Mouse (Mus musculus) heart, postnatal 14 days (tissue): ENCODE data around the gene Man1b1. TPM values are rescaled to one million over a fixed set of nuclear protein-coding genes. Genes with fewer than 3 reads are reported as not detected.

Source experiments
- DNase-seq, 2 experiments: peaks; one replicate each; pipeline ENCODE4 v3.0.0; 2021 to 2022
- intact Hi-C: fragments of 180-260 bp; cut with DNase I; formaldehyde crosslinking; loops from one replicate; pipeline ENCODE4 v1.15.1; 2025
- long read RNA-seq, 2 experiments: library from polyadenylated mRNA; stranded (forward); transcript quantifications; one replicate each; pipeline ENCODE4 v2.0.0; 2021
- total RNA-seq, 2 experiments: library from RNA; stranded (reverse); gene quantifications; 2 replicates each; pipeline ENCODE4 v1.2.3; 2021

The Man1b1 gene
- total RNA-seq = 10 to 100 TPM; 22.1 to 22.2 TPM
- long read RNA-seq, experiment 1, transcript Man1b1-201 (13 exons, 3,755 nt) = major isoform, 24 of 35 reads
- long read RNA-seq, experiment 1, partial matches to known transcripts = 4 of 35 reads
- long read RNA-seq, experiment 1, other reads (novel, unspliced or antisense) = 7 of 35 reads
- long read RNA-seq, experiment 2, transcript Man1b1-201 (13 exons, 3,755 nt) = major isoform, 17 of 23 reads
- long read RNA-seq, experiment 2, partial matches to known transcripts = 0 of 23 reads
- long read RNA-seq, experiment 2, other reads (novel, unspliced or antisense) = 6 of 23 reads

DNA sequence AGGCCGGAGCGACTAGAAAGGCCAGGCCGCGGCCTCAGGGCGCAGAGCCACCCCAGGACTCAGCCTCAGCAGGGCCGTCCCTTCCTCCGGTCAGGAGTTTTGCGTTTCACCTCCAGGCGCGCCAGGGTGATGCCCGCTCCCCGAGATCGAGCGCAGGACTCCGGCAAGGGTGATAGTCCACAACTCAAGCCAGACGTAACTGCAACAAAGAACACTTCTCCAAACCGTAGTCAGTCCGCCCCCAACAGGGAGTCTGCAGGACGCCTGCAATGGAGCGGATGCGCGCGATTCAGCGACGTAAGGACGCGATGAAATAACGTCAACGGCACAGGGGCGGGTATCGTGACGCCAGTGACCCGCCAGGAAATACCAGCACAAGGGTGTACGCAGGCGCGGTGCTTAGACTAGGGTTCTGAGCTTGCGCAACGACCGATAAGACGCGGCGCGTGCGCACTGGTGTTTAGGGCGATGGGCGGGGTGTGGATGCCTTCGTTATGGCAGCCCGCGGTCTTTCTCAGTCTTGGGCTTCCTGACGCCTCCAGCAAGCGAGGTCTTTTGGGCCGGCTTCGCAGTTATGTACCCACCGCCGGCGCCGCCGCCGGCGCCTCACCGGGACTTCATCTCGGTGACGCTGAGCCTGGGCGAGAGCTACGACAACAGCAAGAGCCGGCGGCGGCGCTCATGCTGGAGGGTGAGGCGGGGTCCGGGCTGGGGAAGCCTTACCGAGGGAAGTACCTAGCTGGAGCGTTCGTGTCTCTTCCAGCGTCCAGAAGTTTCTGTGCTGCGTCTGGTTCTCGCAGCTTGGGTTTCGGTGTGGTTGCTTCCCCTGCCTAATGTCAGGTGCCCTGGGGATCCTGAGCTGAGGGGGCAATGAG lies at the start of gene Man1b1:
Man1b1 (plus strand) TSS at position 53 of the 875 bp plus-strand sequence.
- intact Hi-C loops = loop anchor here (5.0 kb wide), 2 partner anchors 55 to 135 kb away; partner anchors contain the start of gene Tor4a

DNA sequence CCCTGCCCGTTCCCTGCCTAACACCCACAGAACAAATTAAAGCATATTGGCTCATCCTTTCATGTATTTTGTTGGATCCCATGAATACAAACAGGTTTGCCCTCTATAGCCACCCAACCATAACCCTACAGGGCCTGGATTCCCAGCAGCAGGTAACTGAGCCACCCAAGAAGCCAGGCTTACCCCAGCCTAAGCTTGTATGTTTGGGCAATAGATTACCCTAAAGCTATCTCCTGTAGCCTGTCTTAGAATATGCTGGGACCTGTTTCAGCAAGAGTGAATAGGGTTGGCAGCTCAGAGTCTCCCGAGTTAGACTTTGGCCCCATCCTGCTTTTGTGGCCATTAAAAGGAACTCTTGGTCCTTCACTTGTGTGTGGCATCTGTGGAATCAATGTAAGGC lies 46.6 kb upstream of the Man1b1 start:
- intact Hi-C loops = no loop called here
- DNase-seq = no peak

More for the DNA sequence above, at the start of gene Man1b1:
- peak; percentile 99 for DNase-seq

GRCm38 (mm10) chr2:25286314-25286713 lies 45.8 kb upstream of the Man1b1 start:
- no peak for DNase-seq
- intact Hi-C loops = no loop called here

DNA sequence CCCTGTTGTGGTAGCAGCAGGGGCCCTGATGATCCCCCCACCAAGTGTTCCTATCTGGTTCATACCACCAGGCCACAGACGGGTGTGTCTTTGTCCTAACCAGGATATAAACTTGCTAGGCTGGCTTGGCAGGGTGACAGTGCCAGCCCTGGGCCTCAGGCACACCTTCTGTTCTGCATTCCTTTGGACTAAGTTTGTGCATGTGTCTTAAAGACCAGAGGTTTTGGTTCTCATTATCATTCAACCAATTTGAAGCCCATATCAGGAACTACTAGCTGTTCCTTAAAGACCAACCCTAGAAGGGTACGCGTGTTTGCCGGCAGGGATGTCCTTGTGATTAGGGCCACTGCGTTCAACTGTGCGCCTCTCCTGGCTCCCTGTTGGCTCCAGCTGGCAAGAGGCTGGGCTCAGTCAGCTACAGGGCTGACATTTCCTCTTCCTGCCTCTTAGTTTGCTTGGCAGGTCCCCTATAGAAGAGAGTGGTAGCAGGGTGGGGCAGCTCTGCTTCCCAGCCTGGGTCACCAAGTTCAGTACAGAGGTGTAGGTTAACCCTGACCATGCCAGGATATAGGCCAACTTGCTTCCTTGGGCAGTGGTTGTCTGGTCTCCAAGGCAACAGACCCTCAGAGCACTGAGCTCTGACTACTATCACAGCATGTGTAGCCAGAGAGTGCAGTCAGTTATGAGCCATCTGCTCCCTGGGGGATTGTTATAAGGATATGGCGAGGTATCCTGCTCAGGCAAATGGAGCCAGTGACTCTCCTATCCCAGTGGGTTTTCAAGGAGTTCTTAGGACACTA lies 45.1 kb upstream of the Man1b1 start:
- DNase-seq = no peak
- intact Hi-C loops = no loop called here

- no peak for DNase-seq
- intact Hi-C loops = no loop called here
Measured at GRCm38 (mm10) chr2:25287927-25288649, 44.0 kb upstream of the Man1b1 start, which contains the start of gene Tmem210. TSS of gene Tmem210 (plus strand) at chr2:25288145.

DNA sequence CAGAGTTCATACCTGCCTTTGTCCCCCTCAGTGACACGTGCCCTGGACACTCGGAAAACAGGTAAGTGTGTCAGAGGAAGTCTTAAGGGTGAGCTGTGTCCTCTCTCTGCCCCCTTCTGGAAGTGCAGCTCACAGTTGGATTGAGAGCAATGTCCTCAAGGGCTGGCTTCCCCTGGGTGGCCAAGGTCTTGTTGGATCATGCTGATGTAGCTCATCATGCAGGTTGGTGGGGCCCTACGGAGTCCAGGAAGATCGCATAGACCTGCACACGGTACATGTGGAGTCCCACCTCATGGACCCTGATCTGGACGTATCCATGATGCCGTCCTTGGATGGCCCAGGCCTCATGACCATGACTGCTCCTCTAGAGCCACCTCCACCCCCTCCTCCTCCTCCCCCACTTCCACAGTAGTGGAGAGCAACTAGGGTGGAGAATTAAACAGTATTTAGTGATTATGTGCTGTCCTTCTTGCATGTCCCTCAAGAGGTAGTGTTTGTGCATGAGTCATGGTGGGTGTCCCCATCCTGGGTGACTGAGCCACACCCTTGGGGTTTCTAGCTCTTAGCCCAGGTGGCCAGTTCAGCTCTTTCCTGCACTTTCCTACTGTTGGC lies 43.3 kb upstream of the Man1b1 start:
- no peak for DNase-seq
- intact Hi-C loops = no loop called here

DNA sequence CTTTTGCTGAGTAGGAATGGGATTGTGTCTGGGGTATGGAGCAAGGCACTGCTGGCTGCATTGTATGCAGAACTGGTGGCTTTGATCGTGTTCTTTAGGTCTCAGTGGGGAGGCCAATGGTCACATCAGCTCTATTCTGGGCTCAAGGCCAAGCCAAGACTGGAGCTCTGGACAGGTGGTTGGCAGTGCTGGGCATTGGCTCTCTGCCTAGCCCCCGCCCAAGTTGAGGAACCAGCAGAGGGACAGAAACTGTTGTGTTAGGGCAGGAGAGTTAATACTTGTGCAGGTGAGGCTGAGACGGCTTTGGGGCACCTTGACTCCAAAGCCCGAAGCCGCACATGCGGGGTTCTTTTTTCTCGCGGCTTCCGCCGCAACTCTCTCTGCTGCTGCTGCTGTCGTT lies 42.5 kb upstream of the Man1b1 start, which contains the start of gene Lrrc26:
Lrrc26 (plus strand) TSS at position 265 of the 400 bp plus-strand sequence.
- peak in 1 of 2 experiments; percentile 49 for DNase-seq
- intact Hi-C loops = no loop called here

DNA sequence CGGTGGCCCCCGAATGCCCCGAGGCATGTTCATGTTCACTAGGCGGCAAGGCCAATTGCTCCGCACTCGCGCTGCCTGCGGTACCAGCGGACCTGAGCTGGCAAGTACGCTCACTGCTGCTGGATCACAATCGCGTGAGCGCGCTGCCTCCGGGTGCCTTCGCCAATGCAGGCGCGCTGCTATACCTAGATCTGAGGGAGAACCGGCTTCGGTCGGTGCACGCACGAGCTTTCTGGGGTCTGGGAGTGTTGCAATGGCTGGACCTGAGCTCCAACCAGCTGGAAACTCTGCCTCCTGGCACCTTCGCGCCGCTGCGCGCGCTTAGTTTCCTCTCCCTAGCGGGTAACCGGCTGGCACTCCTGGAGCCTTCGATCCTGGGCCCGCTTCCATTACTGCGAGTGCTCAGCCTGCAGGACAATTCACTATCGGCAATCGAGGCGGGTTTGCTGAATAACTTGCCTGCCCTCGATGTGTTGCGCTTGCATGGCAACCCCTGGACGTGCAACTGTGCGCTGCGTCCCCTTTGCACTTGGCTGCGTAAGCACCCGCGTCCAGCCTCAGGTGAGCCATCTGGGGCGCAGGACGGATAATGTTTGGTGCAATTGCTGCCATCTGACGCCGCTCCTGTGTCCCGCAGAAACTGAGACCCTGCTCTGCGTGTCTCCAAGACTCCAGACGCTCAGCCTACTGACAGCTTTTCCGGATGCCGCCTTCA lies 41.9 kb upstream of the Man1b1 start:
- intact Hi-C loops = no loop called here
- DNase-seq = no peak

GRCm38 (mm10) chr2:25290816-25291130 lies 41.4 kb upstream of the Man1b1 start:
- intact Hi-C loops = no loop called here
- DNase-seq = no peak

- intact Hi-C loops = loop anchor here (2.0 kb wide), 1 partner anchor 63 kb away; no protein-coding TSS in a partner anchor
- DNase-seq = no peak
Measured at GRCm38 (mm10) chr2:25291184-25292053, 40.7 kb upstream of the Man1b1 start.

- peak; percentile 45 to 57 for DNase-seq
- intact Hi-C loops = loop anchor here (2.0 kb wide), 1 partner anchor 63 kb away; no protein-coding TSS in a partner anchor
Measured at GRCm38 (mm10) chr2:25292054-25292544, 40.0 kb upstream of the Man1b1 start.

DNA sequence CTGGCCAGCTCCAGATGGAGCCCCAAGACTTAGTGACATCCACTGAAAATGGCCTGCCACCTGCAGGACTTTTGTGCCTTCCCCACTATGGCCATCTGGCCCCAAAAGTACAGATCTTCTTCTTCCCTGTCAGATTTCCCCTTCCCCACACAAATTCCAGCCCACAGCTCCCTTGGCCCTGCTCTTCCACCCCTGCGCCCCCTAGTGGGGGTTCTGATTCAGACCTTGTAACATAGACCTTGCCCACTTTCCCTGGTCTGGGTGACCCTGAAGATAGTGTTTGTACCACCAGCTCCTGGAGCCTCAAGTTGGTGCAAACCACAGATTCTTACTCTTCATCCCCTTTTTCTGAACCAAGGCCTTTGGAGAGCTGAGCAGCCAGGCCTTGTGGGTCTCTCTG lies 39.3 kb upstream of the Man1b1 start:
- DNase-seq = peak; percentile 86 to 90
- intact Hi-C loops = loop anchor here (2.0 kb wide), 1 partner anchor 64 kb away; no protein-coding TSS in a partner anchor

GRCm38 (mm10) chr2:25293706-25294105 lies 38.4 kb upstream of the Man1b1 start:
- no peak for DNase-seq
- intact Hi-C loops = loop anchor here (2.0 kb wide), 1 partner anchor 65 kb away; no protein-coding TSS in a partner anchor

- intact Hi-C loops = no loop called here
- DNase-seq = no peak
Measured at GRCm38 (mm10) chr2:25297093-25297492, 35.0 kb upstream of the Man1b1 start.

- DNase-seq = no peak
- intact Hi-C loops = no loop called here
Measured at GRCm38 (mm10) chr2:25298046-25298445, 34.1 kb upstream of the Man1b1 start.

- no peak for DNase-seq
- intact Hi-C loops = no loop called here
Measured at GRCm38 (mm10) chr2:25303452-25303851, 28.7 kb upstream of the Man1b1 start.

DNA sequence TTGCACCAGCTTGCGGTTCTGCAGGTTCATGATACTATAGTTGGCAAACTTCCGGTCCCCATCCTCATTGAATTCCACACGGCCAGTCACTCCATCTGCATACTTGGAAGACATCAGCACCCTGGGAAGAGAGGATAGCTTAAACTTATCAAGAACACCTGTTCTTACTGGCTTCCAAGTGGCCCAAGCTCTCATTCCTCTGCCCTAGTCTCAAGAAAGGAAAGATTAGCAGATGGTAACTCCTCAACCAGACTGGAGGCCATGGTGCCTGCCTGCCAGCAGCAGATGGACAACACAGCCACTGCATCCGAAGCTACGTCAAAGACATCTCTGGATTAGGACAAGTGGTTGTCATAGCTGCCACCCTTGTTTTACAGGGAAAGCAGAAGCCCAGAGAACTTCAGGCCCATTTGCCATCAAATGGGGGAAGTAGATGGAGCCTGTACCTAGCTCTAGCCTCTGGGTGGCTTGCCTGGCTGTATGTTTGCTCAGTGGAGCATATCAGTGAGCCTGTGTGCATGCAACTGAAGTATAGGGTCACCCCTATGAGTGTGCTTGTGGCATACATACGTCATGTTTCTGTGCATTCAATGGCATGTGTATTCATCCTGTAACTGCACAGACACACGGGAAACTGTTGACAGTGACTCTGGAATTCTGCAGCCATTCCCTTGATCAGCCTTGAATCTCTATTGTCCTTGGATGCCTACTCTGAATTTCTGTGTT lies 28.0 kb upstream of the Man1b1 start:
- no peak for DNase-seq
- intact Hi-C loops = no loop called here
